Mouse (Mus musculus) 416B (cell line): ENCODE measurements around the gene Gm6377.
A peak's percentile ranks its signal among the peaks of the same experiment; 100 is the strongest.

Source experiments
- DNase-seq: peaks from one replicate; pipeline ENCODE4 v3.0.0; 2011; ENCODE audit warnings: low read depth

Gene Gm6377

DNA sequence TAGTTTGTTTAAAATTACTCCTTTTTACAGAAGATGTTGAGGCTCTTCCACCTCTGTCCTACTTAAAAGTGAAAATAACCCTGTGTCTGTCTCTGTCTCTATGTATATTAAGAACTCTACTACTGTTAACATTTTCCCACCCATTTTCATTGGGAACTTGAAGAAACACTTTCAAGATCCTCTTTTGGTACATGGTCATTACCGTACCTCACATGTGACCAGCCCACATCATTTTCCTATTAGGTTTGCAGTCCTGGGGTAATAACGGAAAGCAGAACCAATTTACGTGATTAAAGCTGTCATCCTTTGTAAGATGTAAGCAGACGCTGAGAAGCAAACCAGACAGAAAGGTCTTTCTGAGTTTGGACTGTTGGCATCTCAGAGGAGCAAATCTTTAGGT lies at the start of gene Gm6377:
Gene Gm6377, plus strand, starts transcription at position 289 of the 400 bp plus-strand sequence.
- no peak for DNase-seq

DNA sequence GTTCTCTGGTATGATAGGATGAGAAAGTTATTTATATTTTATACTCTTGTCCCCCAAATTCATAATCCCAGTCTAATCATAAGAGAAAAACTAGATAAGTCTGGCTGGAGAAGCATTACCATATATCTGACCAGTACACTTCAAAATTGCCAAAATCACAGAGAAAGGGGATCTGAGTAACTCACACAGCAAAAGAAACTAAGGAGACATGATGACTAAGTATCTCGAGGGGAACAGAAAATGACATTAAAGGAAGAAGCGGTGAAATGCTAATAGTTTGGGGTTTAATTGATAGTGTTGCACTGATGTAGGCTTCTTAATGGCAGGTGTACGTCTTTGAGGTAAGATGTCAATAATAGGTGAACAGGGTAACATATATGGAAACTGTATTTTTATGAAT lies 49.4 kb upstream of the Gm6377 start:
- DNase-seq, result no peak

DNA sequence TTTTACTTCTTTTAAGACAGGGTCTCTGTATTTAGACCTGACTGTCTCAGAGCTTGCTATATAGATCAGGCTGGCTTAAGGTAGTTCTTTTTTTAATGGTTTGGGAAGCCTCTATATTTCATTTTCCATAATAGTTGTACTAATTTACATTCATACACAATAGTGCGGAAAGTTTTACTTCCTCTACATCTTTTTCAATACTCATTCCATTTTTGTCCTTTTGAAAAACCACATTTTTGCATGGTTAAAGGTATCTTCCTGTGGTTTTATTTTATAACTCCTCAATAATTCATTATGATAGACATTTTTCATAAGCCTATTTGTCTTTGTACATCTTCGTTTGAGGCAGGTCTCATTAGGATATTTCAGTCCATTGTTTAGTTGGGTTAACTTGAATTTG lies 45.3 kb upstream of the Gm6377 start:
- no peak for DNase-seq

DNA sequence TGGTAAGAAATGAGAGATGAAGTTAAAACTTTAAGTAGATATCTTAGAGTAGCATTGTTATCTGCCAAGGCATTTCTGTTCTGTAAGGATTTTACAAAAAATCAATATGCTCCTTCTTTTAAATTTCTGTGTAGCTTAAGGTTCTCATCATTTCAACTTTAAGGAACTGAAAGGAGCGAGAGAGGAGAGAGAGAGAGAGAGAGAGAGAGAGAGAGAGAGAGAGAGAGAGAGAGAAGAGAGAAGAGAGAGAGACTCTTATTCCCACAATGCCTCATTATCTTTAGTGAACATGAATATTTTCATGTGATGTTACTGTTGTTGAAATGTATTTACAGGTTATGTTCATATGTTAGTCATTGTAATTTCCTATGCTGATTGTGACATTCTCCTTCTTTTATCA lies 36.2 kb upstream of the Gm6377 start:
- DNase-seq, result no peak

DNA sequence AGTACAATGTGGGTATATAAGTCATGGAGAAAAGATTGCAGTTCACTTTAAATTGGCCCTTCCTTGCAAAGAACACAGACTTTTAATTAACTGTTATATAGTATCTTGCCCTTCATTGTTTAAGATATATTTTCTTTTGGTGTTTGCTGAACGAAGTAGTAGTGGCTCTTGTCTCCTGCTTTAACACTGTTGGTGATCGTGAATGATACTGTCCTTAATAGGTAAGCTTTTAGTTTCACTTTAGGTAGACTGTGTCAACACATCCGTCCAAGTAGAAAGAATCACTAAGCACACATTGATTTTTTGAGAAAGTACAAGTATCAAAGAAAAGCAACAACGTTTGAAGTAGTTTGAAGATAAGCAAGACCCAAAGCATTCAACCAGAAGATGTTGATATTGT lies 35.7 kb upstream of the Gm6377 start:
- DNase-seq, result no peak

DNA sequence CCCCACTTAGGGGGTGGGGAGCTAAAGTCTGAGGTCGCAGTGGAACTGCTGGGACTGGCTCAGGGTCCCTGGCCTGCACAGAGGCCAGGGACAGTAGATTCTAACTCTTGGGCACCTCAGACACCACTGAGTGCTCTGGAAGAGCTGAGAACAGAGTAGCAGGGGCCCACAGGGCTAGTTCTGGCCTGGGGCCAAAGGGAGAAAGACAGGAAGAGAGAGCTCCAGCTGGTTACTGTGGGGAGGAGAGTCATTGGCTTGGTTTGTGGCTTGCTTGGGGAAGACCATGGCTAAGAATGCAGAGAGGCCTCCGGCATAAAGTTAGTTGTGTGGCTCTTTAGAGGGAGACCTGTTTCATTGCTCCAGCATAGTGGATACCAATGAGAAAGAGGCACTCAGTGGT lies 21.5 kb upstream of the Gm6377 start:
- DNase-seq, result peak; percentile 77

DNA sequence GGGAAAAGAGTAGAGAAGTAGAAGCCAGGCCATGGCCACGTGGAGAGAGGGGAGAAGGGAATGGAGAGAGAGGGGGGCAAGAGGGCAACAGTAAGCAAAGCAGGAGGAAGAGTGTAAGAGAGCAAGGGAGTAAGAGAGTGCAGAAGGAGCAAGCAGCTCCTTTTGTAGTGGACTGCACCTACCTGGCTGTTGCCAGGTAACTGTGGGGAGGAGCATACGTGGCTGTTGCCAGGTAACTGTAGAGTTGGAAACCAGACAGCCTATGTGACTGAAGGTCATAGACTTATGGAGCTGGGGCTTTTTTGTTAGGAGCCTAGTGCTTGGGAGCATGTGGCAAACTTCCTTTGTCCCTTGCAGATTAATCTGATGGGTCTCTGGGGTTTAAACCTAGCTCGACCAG lies 21.1 kb upstream of the Gm6377 start:
- no peak for DNase-seq

DNA sequence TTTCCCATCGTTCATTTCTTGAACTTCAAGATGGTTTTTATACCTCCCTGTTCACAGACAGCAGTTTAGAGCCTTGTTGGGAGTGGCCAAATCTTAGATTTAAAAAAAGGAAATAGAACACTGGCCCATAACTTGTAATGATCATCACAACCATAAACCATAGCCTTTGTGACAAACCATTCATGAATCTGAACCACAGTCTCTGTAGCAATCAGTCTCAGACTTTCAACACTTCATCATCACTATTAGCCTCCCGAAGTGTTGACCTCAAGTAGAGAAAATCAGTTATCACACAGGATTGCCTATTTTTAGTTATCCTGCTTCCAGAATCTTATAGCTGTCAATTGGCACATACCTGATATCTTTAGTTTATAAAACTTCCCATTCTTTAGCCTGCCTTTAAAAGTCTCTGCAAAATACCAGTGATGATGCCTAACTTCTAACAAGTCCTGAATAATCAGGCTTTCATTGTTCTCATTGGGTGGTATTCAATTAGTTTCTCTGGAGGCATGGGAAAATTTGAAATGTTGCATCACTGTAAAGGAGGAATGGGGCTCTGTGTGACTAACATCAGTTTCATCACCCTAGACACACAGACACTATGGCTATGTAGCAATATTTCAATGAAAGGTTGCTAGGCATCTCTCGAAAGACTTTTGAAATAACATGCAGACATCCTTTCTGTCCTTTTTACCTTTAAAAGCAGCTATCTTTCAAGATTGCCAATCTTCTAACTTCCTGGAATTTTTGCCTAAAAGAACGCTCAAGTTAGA lies 11.7 kb upstream of the Gm6377 start:
- DNase-seq, result peak; percentile 36

DNA sequence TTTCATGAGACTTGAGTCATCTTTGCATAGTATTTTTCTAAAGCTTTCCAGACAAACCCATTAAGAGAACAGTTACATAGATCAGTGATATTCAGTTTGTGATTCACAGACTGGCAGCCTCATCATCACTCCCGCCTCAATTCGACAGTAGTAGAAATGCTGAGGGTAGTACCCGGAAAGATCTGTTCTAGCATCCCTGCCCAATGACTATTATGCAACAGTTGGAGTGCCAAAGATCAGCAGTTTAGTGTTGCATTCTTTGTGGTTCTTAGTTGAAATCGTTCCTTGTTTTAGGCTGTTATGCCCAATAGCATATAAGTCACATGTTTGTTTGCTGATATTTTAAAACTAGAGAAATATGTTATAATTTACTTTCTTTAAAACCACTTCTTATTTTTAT lies 6.9 kb upstream of the Gm6377 start:
- DNase-seq, result peak; percentile 16

DNA sequence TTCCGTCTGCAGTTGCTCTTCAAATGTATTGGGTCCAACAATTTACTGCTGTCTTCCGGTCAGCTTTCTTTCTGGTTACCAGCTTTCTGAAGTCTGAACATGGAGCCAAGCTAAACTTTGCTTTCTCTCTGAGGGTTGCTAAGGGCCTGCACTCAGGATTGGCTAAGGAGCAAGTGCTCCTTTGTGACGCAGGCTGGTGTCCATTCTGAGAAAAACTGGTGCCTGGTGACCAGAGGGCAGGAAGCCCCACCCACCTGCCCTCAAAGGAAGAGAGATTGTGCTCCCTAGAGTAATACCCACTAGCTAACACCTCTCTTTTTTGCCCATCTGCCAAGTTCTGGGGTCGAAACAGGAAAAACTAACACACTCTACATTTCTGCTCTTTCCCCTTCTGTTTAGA lies 5.6 kb upstream of the Gm6377 start:
- DNase-seq, result peak; percentile 72

DNA sequence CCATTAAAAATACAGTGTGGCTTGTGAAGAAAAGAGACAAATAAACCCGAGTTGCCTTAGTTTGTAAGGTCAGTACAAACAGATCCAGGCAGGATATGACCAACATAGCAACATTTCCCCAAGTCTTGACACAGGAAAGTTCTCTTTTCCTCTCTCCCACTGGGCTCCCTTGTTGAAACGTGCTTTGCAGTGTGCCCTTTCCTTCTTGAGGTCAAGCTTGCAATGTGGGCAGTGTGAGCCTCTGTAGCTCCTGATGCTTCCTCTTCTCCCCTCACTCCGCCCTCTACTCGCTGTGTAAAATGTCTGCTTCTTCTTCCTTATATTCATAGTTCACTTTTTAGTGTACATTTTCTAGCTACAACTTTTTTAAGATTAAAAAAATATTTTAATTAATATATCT lies 5.1 kb upstream of the Gm6377 start:
- peak; percentile 68 for DNase-seq

DNA sequence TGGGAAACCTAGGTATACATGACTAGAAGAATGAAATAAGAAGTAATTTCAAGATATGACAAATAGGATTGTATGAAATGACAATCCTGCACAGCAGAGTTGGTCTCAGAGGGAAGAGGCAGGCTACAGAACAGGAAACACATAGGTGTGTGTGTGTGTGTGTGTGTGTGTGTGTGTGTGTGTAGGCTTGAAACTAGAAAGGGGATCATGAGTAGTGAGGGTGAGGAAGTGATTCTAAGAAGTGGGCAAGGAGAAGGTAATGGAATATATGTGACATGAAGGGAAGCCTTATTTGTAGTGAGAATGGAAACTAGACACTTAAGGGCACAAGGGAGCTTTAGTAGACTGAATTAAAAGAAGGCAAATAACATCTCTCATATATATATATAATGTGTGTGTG lies 11.3 kb downstream of the Gm6377 start:
- no peak for DNase-seq

DNA sequence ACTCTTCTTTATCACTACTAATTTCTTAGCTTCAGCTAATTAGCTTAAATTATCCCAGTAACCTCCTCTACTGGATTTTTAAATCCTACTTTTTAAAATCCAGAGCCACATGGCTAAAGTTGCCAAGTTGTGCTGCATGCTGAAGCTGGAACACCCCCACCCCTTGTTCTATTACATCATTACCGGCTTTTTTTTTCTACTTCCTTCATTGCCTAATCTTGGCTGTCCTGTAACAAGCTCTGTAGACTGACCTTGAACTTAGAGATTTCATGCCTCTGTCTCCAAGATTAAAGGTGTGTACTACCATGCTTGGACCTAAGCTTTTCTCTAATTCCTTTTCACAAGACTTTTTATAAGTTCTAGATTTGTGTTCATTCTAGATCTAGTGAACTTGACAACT lies 32.2 kb downstream of the Gm6377 start:
- DNase-seq, result peak; percentile 36

DNA sequence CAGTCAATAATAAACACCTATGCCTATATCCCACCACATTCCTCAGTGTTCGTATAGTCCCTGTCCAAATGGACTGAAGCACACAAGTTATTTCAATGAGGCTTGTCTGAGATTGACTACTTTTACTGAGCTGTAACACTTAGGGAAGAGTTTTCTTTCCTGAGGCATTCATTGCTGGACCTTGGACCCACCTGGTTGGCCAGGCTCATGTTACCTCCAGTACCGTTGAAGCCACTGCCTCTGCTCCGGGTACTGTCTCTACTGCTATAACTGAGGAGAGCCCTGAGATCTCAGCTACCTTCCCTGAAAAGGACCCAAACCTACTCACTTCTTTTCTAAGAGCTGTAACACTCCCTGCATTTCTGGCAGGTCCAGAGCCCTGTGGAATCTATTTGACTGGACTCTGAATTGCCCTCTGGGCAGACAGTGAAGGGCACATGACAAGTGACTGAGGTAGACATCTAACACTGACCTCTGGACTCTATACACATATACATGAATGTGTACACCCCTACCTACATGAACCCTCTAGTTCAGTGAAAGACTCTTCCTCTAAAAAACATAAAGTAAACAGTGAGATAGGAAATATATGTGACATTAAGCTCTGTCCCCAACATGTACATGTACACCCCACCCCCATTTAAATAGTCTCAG lies 39.0 kb downstream of the Gm6377 start:
- no peak for DNase-seq

DNA sequence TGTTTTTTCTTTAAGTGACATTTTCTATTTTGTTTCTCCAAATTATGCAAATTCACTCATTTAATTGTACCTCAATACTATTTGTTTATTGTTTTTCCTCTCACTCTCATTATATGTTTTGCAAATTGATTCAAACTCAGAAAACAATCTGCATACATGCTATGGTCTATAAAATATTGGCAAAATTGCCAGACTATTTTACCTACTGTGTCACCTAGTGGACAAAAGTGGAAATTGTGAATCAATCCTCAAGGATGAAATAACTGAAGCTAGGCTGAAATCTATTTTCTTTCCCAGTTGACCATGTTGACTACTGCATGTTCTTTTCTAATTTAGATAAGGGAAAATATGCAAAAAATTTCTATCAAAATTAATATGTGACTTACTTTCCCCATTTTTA lies 41.6 kb downstream of the Gm6377 start:
- DNase-seq, result peak; percentile 21
